Mouse (Mus musculus) Muller cell, postnatal 12 days (primary cell): ENCODE measurements around the gene Fam174a.

Experiments used
- DNase-seq: peaks from one replicate; pipeline ENCODE4 v3.0.0-alpha.2; 2015; ENCODE audit errors: inconsistent ontology term

Fam174a gene

DNA sequence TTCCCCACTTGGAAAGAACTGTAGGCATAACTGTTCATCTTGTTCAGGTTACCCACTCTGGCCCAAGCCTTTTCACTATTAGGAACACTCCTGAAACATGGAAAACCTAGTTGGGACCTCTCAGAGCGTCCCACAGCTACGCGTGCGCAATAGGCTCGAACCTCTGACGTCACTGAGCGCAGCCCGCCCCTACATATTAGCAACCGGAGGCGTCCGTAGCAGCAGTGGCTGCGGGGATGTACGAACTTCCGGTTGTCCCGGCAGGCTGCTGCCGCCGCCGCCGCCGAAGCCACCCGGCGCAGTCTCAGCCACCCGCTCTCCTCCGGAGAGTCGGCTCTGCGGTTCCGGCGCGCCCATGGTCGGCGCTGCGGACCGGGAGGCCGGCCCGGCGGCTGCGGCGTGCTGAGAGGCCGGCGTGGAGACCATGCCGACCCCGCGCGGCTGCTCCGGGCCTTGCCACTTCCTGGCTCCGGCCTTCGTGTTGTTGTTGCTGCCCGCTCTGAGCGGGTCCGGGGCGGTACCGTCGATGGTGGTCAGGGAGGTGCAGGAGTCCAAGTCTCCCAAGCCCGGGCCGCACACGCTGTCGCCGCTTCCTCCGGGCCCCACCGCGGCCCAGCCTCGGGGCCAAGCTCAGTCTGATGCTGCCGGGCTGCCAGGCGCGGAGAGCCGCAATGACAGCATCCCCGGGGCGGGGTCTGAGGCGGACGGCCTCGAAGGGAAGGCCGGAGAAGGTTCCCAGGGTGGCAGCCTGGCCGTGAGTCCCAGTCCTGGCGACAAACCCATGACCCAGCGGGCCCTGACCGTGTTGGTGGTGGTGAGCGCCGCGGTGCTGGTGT, at the start of gene Fam174a:
Gene Fam174a (plus strand): TSS at position 231 of the 836 bp plus-strand sequence.
- peak; percentile 89 for DNase-seq

DNA sequence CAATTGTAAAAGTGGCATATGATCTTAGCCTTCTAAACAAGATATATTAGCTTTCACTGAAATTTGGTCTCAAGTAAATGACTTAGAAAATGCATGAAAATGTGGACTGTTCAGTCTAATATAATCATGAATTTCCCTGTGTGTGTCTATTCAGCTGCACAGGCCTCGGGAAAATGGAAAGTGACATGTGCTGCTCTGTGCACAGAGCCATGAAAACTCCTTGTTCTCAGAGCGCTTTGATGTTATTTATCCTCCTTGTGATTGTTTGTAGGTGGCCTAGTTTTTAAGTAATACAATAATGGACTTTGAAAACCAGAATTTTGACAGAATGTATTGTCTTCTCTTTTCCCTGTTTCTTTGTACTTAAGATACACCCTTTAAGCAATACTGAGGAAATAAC, 49.6 kb upstream of the Fam174a start:
- peak; percentile 41 for DNase-seq

DNA sequence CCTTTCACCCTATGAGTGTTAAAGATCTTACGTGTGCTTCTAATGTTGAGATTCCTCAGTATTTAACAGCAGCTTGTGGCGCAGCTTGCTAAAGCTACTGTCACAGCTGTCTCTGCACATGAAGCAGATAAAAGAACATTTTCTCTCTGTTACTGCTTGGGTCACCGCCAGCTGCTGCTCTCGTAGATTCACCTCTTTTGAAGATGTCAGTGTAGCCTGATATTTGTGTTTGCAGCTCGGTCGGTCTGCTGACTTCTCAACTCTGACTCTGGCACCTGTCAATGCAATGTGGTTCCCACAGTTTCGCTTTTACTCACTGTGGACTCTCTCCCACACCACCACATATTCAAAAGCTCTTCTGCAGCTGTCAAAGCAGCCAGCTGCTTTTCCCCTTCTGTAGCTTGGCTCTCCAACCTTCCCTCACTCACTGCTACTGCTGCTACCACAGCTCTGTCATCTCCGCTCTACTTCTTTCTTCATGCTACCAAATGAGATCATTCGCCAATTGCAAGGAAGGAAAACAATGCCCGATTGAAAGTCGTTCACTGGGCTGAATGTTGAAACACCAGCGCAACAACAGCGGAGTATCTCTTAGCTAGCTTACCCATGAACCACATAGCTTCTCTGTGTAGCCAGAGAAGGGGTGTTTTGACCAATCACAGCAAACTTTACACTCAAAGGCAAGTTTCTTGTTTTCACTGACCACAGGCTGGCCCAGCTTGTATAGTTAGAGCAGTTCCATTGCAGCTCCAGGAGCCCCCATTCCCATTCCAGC, 45.3 kb upstream of the Fam174a start:
- peak; percentile 62 for DNase-seq

DNA sequence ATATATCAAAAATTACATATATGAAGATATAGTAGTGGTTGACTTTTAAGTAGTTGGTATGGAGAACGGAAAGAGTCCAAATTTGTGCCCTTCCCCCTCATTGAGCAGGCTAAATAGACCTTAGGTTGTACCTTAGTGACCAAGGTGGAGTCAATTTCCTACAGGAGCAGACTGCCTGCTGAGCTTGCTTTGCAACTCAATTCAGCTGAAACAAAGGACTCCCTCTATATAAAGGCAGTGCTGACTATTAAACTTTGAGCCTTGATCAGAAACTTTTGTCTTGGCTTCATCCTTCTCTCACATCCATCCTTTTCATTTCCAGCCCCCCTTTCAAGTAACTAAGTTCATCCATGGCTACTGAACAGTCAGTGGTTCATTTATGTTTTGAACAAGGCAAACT, 40.1 kb upstream of the Fam174a start:
- no peak for DNase-seq

DNA sequence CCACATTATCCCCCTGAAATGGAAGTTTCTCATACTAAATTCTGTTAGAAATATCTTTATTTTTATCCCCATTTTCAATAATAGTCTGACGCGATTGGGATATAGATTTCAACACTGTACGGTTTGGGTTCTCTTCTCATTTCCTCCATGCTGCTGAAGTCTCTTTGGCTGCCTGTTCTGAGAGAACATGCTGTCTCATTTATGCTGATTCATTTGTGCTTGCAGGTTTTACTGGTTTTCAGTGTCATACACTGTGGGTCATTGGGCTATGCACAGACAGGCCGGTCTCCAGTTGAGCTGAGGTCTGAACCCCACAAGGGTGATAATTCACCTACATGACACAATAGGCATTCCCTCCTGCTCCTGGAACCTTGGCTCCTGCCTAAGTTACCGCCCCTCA, 5.1 kb upstream of the Fam174a start:
- DNase-seq, result no peak

- no peak for DNase-seq
These were observed 769 bp downstream of the Fam174a start for GRCm38 (mm10) chr1:95314229-95314555.

DNA sequence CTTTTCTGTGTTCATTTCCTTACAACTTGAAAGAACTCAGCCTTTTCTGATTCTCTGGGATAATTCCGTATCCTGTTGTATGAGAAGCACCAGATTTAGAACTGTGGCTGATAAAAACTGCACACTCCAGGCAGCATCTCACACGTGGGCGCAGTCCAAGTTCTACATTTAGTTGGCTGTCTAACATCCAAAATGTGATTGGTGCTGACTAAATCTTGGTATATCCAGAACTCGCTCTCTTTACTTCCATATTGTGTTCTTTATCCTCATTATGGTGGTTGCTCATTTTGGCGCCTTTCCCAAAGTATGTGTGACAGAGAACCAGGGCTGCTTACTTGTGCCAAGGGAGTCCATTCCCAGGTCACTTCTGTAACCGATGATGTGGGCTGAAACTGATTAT, 2.6 kb downstream of the Fam174a start:
- DNase-seq, result no peak

- DNase-seq, result no peak
These were observed 8.8 kb downstream of the Fam174a start for GRCm38 (mm10) chr1:95322219-95322618.

DNA sequence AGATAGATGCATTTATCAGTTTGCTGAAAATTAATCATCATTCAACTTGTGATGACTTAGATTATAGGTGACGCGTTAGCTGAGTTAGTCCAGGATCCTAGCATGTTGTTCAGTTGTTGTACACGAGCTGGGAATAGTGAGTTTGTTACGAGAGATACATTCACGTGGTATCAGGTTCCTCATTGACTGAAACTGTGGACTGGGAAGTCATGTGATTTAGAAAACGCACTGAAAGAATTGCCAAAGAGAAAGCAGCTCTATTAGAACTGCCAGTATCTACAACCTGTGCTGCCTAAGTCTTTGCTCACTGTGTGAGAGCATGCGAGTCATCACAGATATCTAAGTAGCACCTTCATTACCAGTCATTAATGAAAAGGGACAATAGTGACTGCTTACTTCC, 9.6 kb downstream of the Fam174a start:
- no peak for DNase-seq

DNA sequence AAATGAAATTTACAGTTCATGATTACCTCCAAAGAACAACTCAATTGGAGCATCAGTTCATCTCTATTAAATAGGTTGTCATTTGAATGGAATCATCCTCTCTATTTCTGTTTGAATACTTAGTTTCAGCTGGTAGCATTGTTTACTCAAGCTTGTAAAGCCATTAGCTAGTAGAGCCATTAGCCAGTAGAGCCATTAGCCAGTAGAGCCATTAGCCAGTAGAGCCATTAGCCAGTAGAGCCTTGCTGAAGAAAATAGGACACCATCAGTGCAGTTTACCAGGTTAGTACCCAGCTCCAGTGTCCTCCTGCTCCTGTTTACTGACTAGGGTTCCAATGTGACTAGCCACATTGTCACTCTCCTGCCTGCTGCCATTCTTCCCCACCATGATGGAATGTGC, 13.4 kb downstream of the Fam174a start:
- DNase-seq, result no peak

DNA sequence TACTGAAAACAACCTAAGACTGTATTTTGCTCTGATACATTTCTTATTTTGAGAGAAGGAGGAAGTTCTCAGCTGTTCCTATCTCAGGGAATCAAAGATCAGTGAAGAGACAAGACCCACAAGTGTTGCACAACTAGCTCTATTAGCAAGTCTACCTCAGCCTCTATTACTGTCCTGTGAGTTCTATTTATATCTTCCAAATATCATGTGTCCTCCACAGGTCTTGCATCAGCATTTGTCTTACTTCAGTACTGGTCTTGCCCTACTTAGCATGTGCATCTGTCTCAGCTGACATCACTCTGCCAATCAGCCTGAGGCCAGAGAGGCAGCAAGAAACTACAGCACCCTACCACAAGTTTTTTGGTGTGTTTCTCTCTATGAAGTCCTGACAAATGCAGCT, 26.2 kb downstream of the Fam174a start:
- DNase-seq, result no peak

GRCm38 (mm10) chr1:95342242-95342641, 28.8 kb downstream of the Fam174a start:
- no peak for DNase-seq

GRCm38 (mm10) chr1:95343585-95344485, 30.4 kb downstream of the Fam174a start:
- peak; percentile 14 for DNase-seq

DNA sequence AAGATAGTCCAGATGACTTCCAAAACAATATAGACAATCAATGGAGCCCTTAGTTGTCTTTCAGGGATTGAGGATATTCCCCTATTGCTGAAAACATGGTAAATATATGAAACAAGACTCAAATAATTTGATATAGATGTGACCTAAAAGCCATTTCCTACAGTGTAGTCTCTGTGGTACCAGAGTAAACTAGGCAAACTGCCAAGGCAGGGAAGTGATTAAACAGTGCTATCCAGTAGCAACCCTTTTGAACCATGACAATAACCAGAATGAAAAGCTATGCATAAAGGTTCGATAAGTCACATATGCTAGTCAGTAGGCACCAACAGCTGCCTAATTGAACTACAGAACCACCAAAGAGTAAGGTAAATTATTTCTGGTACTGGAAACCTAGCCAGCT, 40.7 kb downstream of the Fam174a start:
- DNase-seq, result no peak

- DNase-seq, result no peak
These were observed 43.5 kb downstream of the Fam174a start for GRCm38 (mm10) chr1:95356904-95357303.

DNA sequence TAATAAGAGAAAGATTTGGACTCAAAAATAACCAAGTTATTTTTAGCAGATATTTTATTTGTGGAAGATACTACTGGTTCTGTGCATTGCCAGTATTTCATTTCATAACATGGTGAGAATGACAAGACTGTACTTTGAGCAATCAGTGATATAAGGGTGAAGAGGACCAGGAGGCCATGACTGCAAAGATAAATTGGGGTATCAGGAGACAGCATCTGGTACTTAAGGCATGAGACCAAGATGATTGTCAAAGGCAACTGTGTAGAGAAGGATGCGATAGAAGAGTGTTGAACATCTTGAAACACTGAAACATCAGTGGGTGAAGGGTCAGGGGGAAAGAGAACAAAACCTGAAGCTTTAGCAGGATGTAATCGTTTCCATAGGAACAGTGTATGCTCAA, 50.3 kb downstream of the Fam174a start:
- DNase-seq, result no peak

GRCm38 (mm10) chr1:95366616-95367373, 53.4 kb downstream of the Fam174a start:
- no peak for DNase-seq

DNA sequence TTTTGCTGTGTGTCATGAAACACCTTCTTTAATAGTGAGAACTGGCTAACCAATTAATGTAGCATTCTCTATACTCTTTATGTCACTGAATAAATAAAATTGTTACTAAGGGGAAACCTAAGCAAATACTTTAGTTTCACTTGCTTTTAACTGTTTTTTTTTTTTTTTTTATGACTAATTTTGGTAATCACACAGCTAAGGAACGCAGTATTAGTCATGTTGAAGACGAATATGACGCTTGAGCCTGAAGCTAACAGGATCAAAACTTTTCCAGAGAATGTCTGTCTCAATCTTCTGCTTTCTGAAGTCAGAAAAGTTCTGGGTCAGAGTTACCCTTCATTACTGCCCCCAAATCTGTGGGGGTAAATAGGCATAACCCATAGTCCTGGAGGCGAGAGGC, 54.3 kb downstream of the Fam174a start:
- no peak for DNase-seq

GRCm38 (mm10) chr1:95375443-95375842, 62.0 kb downstream of the Fam174a start:
- peak; percentile 48 for DNase-seq

DNA sequence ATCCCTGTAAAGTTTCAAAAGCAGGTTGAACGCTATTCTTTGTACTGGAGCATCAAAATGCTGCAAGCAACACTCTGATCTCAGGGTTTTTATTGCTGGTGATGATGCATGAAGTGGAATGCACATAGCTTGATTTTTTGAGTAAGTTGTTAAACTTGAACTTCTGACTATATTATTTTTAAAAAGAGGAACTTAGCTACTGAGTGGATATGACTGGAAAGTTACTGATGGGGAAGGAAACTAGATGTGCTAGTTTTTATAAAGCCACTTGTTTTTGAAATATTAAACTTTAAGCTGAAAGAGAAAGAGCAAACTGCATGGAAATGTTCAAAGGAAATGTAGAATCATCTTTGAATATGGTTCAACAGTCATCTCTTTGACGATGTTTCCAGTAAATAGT, 67.6 kb downstream of the Fam174a start:
- no peak for DNase-seq
